Mouse (Mus musculus) kidney, adult 9 months (tissue): ENCODE results near the gene Adat2.

Source experiments
- DNase-seq: peaks from one replicate; pipeline ENCODE4 v3.0.0; 2022

The Adat2 gene

GRCm38 (mm10) chr10:13597491-13597890 is 44.8 kb downstream of the Adat2 start:
- no peak for DNase-seq

GRCm38 (mm10) chr10:13600926-13601325 is 48.2 kb downstream of the Adat2 start:
- no peak for DNase-seq
